Mouse (Mus musculus) liver, postnatal 0 days (tissue): ENCODE data around the gene Zfp451. TPM values are rescaled to one million over a fixed set of nuclear protein-coding genes. Genes with fewer than 3 reads are reported as not detected.
"Not testable (repeated sequence)": the region's sequence is repeated elsewhere in the genome, so short reads cannot be mapped to it uniquely, and the experiment has no call there.

Experiments
- ATAC-seq: fragments of 200-750 bp; cut with Nextera tagmentation; 2 replicates; pipeline ENCODE4 v1.8.0; 2017; ENCODE audit warnings: mild to moderate bottlenecking, moderate library complexity
- DNase-seq: peaks from one replicate; pipeline ENCODE4 v3.0.0-alpha.2; 2016
- H3K27ac ChIP-seq: fragments of 300-500 bp; sonication (generic); 2 replicates; pipeline ENCODE4 v1.5.1; 2014; ENCODE audit warnings: antibody characterized with exemption, moderate library complexity, mild to moderate bottlenecking, low read depth
- H3K27me3 ChIP-seq: fragments of 300-500 bp; sonication (generic); 2 replicates; pipeline ENCODE4 v1.6.1; 2014; ENCODE audit warnings: low read length, control low read depth, mixed read lengths; ENCODE audit not compliant: insufficient read depth
- H3K36me3 ChIP-seq: fragments of 300-500 bp; sonication (generic); replicated peaks from 2 replicates; pipeline ENCODE4 v1.6.1; 2014; ENCODE audit warnings: mild to moderate bottlenecking, control low read depth, low read length, moderate library complexity, mixed read lengths; ENCODE audit not compliant: insufficient read depth
- H3K4me1 ChIP-seq: fragments of 300-500 bp; sonication (generic); 2 replicates; pipeline ENCODE4 v1.6.1; 2014; ENCODE audit warnings: antibody characterized with exemption, mild to moderate bottlenecking, control low read depth; ENCODE audit not compliant: insufficient read depth
- H3K4me2 ChIP-seq: fragments of 300-500 bp; sonication (generic); 2 replicates; pipeline ENCODE4 v1.6.1; 2014; ENCODE audit warnings: low read depth, mild to moderate bottlenecking, low read length, moderate library complexity, mixed read lengths
- H3K4me3 ChIP-seq: fragments of 300-500 bp; sonication (generic); 2 replicates; pipeline ENCODE4 v1.5.1; 2014; ENCODE audit warnings: low read depth, low read length
- H3K9ac ChIP-seq: fragments of 300-500 bp; sonication (generic); replicated peaks from 2 replicates; pipeline ENCODE4 v1.6.1; 2014; ENCODE audit warnings: mild to moderate bottlenecking, moderate library complexity
- H3K9me3 ChIP-seq: fragments of 300-500 bp; sonication (generic); 2 replicates; pipeline ENCODE4 v1.6.1; 2016; ENCODE audit warnings: mild to moderate bottlenecking, control low read depth, low read length, mixed read lengths
- CTCF ChIP-seq: sonication (generic); IDR thresholded peaks from 2 replicates; pipeline ENCODE4 v1.5.1; 2016; ENCODE audit warnings: antibody characterized with exemption, low read depth
- EP300 ChIP-seq: IDR thresholded peaks from 2 replicates; pipeline ENCODE4 v1.6.1; 2016; ENCODE audit warnings: antibody characterized with exemption, low read depth, mild to moderate bottlenecking
- WGBS: fragments of 180-500 bp; shearing (Covaris S2); extraction: QIAGEN DNeasy Blood & Tissue Kit; methylation state at CpG from one replicate; pipeline ENCODE4 v1.1.7; 2014; ENCODE audit not compliant: insufficient replicate concordance; 5-methylcytosine and 5-hydroxymethylcytosine counted together
- polyA plus RNA-seq: library from polyadenylated mRNA; unstranded; fragments of >200 nt; fragmentation: Nextera tagmentation; extraction: Ambion mirVana; gene quantifications from 2 replicates; pipeline ENCODE4 v1.2.1, GENCODE M21; 2015

The Zfp451 gene
- polyA plus RNA-seq = 3.8 and 4.4 TPM in 2 replicates

- WGBS = under 1% methylated on average over 72 of the region's 85 CpGs
- peak; percentile 92 for DNase-seq
- ATAC-seq = peak; percentile 94
Observed at GRCm38 (mm10) chr1:33813868-33814794, at the start of gene Zfp451. Gene Zfp451, minus strand, starts transcription at chr1:33814595.

GRCm38 (mm10) chr1:33846807-33847206, 32.4 kb upstream of the Zfp451 start:
- Histone ChIP-seq H3K36me3 (no peaks in the 10 kb centered on the region), H3K27me3 (no peaks in the 10 kb centered on the region), H3K27ac (no peak overlapping the region), H3K4me1 (no peaks in the 10 kb centered on the region), H3K4me3 (no peak overlapping the region), H3K4me2 (no peak overlapping the region), H3K9me3 (no peaks in the 10 kb centered on the region), H3K9ac (no peak overlapping the region)
- 89% methylated on average over 2 of the region's 2 CpGs for WGBS
- no peak for ATAC-seq
- DNase-seq = no peak
- 0 out of 2 replicates have a peak, but pooled peaks have one; percentile 16 for TF ChIP-seq CTCF
- no peak for TF ChIP-seq EP300

More at GRCm38 (mm10) chr1:33813868-33814794, at the start of gene Zfp451:
- Histone ChIP-seq H3K27me3 (no peaks in the 10 kb centered on the region), H3K4me3 (peak within 1 kb of the TSS; percentile 99), H3K27ac (peak within 1 kb of the TSS; percentile 84), H3K4me1 (peaks cover 12% of the 10 kb centered on the region), H3K9me3 (no peaks in the 10 kb centered on the region), H3K4me2 (peak within 1 kb of the TSS; percentile 93), H3K36me3 (peaks cover 7% of the 10 kb centered on the region; the same call in 1 of the 2 replicates), H3K9ac (peak within 1 kb of the TSS; percentile 97)
- TF ChIP-seq CTCF (peak; percentile 27; the same call in 1 of the 2 replicates), EP300 (no peak)

- ATAC-seq = no peak
Observed at GRCm38 (mm10) chr1:33843823-33844222, 29.4 kb upstream of the Zfp451 start.

GRCm38 (mm10) chr1:33838952-33839351, 24.6 kb upstream of the Zfp451 start:
- H3K4me3 ChIP-seq, ATAC-seq, DNase-seq, H3K27ac ChIP-seq, H3K9ac ChIP-seq, H3K9me3 ChIP-seq, H3K4me2 ChIP-seq, H3K4me1 ChIP-seq, H3K27me3 ChIP-seq, H3K36me3 ChIP-seq: not testable (repeated sequence)
- WGBS = 89% methylated on average over 14 of the region's 14 CpGs

More at GRCm38 (mm10) chr1:33843823-33844222, 29.4 kb upstream of the Zfp451 start:
- H3K9me3 ChIP-seq = no peaks in the 10 kb centered on the region
- H3K9ac ChIP-seq = no peak overlapping the region
- WGBS = 70% methylated on average over 6 of the region's 6 CpGs
- no peak overlapping the region for H3K4me3 ChIP-seq
- H3K27me3 ChIP-seq = no peaks in the 10 kb centered on the region
- H3K4me2 ChIP-seq = no peak overlapping the region
- no peaks in the 10 kb centered on the region for H3K36me3 ChIP-seq
- H3K4me1 ChIP-seq = no peaks in the 10 kb centered on the region
- no peak overlapping the region for H3K27ac ChIP-seq
- TF ChIP-seq CTCF (no peak), EP300 (no peak)
- no peak for DNase-seq

GRCm38 (mm10) chr1:33830586-33830985, 16.2 kb upstream of the Zfp451 start:
- H3K27me3 ChIP-seq = no peaks in the 10 kb centered on the region
- H3K36me3 ChIP-seq = no peaks in the 10 kb centered on the region
- ATAC-seq = no peak
- no peak overlapping the region for H3K4me2 ChIP-seq
- no peaks in the 10 kb centered on the region for H3K4me1 ChIP-seq
- no peak for DNase-seq
- H3K9me3 ChIP-seq = no peaks in the 10 kb centered on the region; the same call in 1 of the 2 replicates
- no peak overlapping the region for H3K9ac ChIP-seq
- no peak overlapping the region for H3K27ac ChIP-seq
- WGBS = 65% methylated on average over 4 of the region's 4 CpGs
- no peak overlapping the region for H3K4me3 ChIP-seq
- TF ChIP-seq EP300 (no peak), CTCF (no peak)

GRCm38 (mm10) chr1:33817931-33818330, 3.5 kb upstream of the Zfp451 start:
- Histone ChIP-seq H3K27me3 (no peaks in the 10 kb centered on the region), H3K9me3 (no peaks in the 10 kb centered on the region), H3K27ac (no peak overlapping the region), H3K4me1 (peaks cover 10% of the 10 kb centered on the region), H3K36me3 (no peaks in the 10 kb centered on the region), H3K4me3 (no peak overlapping the region), H3K9ac (no peak overlapping the region), H3K4me2 (no peak overlapping the region)
- WGBS = 75% methylated on average over 2 of the region's 2 CpGs
- no peak for TF ChIP-seq EP300
- TF ChIP-seq CTCF = no peak
- ATAC-seq (no peak), DNase-seq (no peak)
